Mouse (Mus musculus): ENCODE results near the gene Cep41.

Gene Cep41

GRCm38 (mm10) chr6:30673764-30674561, 19.6 kb downstream of the Cep41 start:
- no peak for DNase-seq (ENCODE audit: low read depth, low spot score)

- DNase-seq (ENCODE audit: low read depth, low spot score) = no peak
Observed at GRCm38 (mm10) chr6:30671696-30672095, 21.9 kb downstream of the Cep41 start.

GRCm38 (mm10) chr6:30667585-30667984, 26.0 kb downstream of the Cep41 start:
- peak; percentile 78 for DNase-seq (ENCODE audit: low read depth, low spot score)

GRCm38 (mm10) chr6:30666043-30666442, 27.5 kb downstream of the Cep41 start:
- DNase-seq (ENCODE audit: low read depth, low spot score) = no peak

- no peak for DNase-seq (ENCODE audit: low read depth, low spot score)
Observed at GRCm38 (mm10) chr6:30665296-30665695, 28.3 kb downstream of the Cep41 start.

- DNase-seq (ENCODE audit: low read depth, low spot score) = no peak
Observed at GRCm38 (mm10) chr6:30664776-30665175, 28.8 kb downstream of the Cep41 start.

- DNase-seq (ENCODE audit: low read depth, low spot score) = no peak
Observed at GRCm38 (mm10) chr6:30658619-30659018, 34.9 kb downstream of the Cep41 start.

- DNase-seq (ENCODE audit: low read depth, low spot score) = no peak
Observed at GRCm38 (mm10) chr6:30657279-30657678, 36.3 kb downstream of the Cep41 start.

- DNase-seq (ENCODE audit: low read depth, low spot score) = no peak
Observed at GRCm38 (mm10) chr6:30654932-30655331, 38.6 kb downstream of the Cep41 start.

- no peak for DNase-seq (ENCODE audit: low read depth, low spot score)
Observed at GRCm38 (mm10) chr6:30654402-30654859, 39.1 kb downstream of the Cep41 start.

- DNase-seq (ENCODE audit: low read depth, low spot score) = no peak
Observed at GRCm38 (mm10) chr6:30653518-30653917, 40.0 kb downstream of the Cep41 start.

GRCm38 (mm10) chr6:30652425-30653188, 40.9 kb downstream of the Cep41 start:
- no peak for DNase-seq (ENCODE audit: low read depth, low spot score)

GRCm38 (mm10) chr6:30649651-30650296, 43.8 kb downstream of the Cep41 start:
- no peak for DNase-seq (ENCODE audit: low read depth, low spot score)

- no peak for DNase-seq (ENCODE audit: low read depth, low spot score)
Observed at GRCm38 (mm10) chr6:30645379-30645778, 48.2 kb downstream of the Cep41 start.

GRCm38 (mm10) chr6:30644462-30644861, 49.1 kb downstream of the Cep41 start:
- no peak for DNase-seq (ENCODE audit: low read depth, low spot score)

- peak; percentile 46 for DNase-seq (ENCODE audit: low read depth, low spot score)
Observed at GRCm38 (mm10) chr6:30643694-30644460, 49.7 kb downstream of the Cep41 start.

- DNase-seq (ENCODE audit: low read depth, low spot score) = no peak
Observed at GRCm38 (mm10) chr6:30638674-30639268, 54.8 kb downstream of the Cep41 start, which contains the start of gene Cpa1. Cpa1 (plus strand) TSS chr6:30639218.

GRCm38 (mm10) chr6:30636186-30636842, 57.2 kb downstream of the Cep41 start:
- peak; percentile 51 for DNase-seq (ENCODE audit: low read depth, low spot score)

- no peak for DNase-seq (ENCODE audit: low read depth, low spot score)
Observed at GRCm38 (mm10) chr6:30635361-30635862, 58.1 kb downstream of the Cep41 start.

- DNase-seq (ENCODE audit: low read depth, low spot score) = no peak
Observed at GRCm38 (mm10) chr6:30629989-30630388, 63.6 kb downstream of the Cep41 start.
